Mouse (Mus musculus): Measurements from ENCODE around the gene Csnk1g2.

GRCm38 (mm10) chr10:80650392-80650791, 27.8 kb downstream of the Csnk1g2 start:
- TF ChIP-seq CTCF (IDR thresholded peaks at IDR 0.05; ENCODE audit: extremely low read depth, insufficient read depth, low read length) (no peak), POLR2A (IDR thresholded peaks at IDR 0.05; ENCODE audit: extremely low read depth, insufficient read depth, low read length) (no peak)

Measured in cortical plate, adult 2 months (tissue).